Mouse (Mus musculus): Measurements from ENCODE around the gene Tceanc. TPM values are rescaled to one million over a fixed set of nuclear protein-coding genes. Genes with fewer than 3 reads are reported as not detected.

The Tceanc gene
- total and polyA plus RNA-seq, 2 experiments, result 0.34 to 1.6 TPM

- Histone ChIP-seq H3K4me3 (ENCODE audit: insufficient read depth, low read depth, low read length) (peak overlapping the region; percentile 100), H3K27ac (replicated peaks; ENCODE audit: insufficient read depth, low read depth, low read length) (peak overlapping the region; percentile 99), H3K9ac (ENCODE audit: low read depth, low read length) (peak overlapping the region; percentile 93), H3K36me3 (ENCODE audit: control insufficient read depth, insufficient read depth, low read length) (no peaks in the 10 kb centered on the region), H3K79me2 (ENCODE audit: control insufficient read depth, insufficient read depth, low read length) (no peaks in the 10 kb centered on the region), H3K27me3 (ENCODE audit: control insufficient read depth, insufficient read depth, low read length) (no peaks in the 10 kb centered on the region), H3K4me1 (ENCODE audit: control insufficient read depth, insufficient read depth, low read length) (no peaks in the 10 kb centered on the region)
- peak; percentile 84 for DNase-seq (ENCODE audit: extremely low read depth, low read depth, low spot score)
- under 1% methylated on average over 59 of the region's 65 CpGs for WGBS
- TF ChIP-seq POLR2A (IDR thresholded peaks at IDR 0.05; ENCODE audit: extremely low read depth, insufficient read depth, low read length), result peak; percentile 29; the same call in 1 of the 2 replicates
- 0 out of 2 replicates have a peak, but pooled peaks have one; percentile 4 for TF ChIP-seq CTCF (IDR thresholded peaks at IDR 0.05; ENCODE audit: low read depth, low read length)
These were observed 8.3 kb downstream of the Tceanc start for GRCm38 (mm10) chrX:166509761-166510738.

- H3K36me3 ChIP-seq (ENCODE audit: control insufficient read depth, insufficient read depth, low read length), result no peaks in the 10 kb centered on the region; the same call in 1 of the 2 replicates
- no peaks in the 10 kb centered on the region for H3K79me2 ChIP-seq (ENCODE audit: control insufficient read depth, insufficient read depth, low read length)
- H3K9ac ChIP-seq (ENCODE audit: low read depth, low read length), result no peak overlapping the region
- 64% methylated on average over 2 of the region's 2 CpGs for WGBS
- no peaks in the 10 kb centered on the region for H3K27me3 ChIP-seq (ENCODE audit: control insufficient read depth, insufficient read depth, low read length)
- no peak overlapping the region for H3K27ac ChIP-seq (replicated peaks; ENCODE audit: insufficient read depth, low read depth, low read length)
- no peaks in the 10 kb centered on the region for H3K4me1 ChIP-seq (ENCODE audit: control insufficient read depth, insufficient read depth, low read length)
- H3K4me3 ChIP-seq (ENCODE audit: insufficient read depth, low read depth, low read length), result no peak overlapping the region
- no peak for TF ChIP-seq CTCF (IDR thresholded peaks at IDR 0.05; ENCODE audit: low read depth, low read length)
- no peak for TF ChIP-seq POLR2A (IDR thresholded peaks at IDR 0.05; ENCODE audit: extremely low read depth, insufficient read depth, low read length)
- no peak for DNase-seq (ENCODE audit: extremely low read depth, low read depth, low spot score)
These were observed 13.9 kb downstream of the Tceanc start for GRCm38 (mm10) chrX:166504421-166504820.

- H3K4me3 ChIP-seq (ENCODE audit: insufficient read depth, low read depth, low read length), result no peak overlapping the region
- no peaks in the 10 kb centered on the region for H3K27me3 ChIP-seq (ENCODE audit: control insufficient read depth, insufficient read depth, low read length)
- no peaks in the 10 kb centered on the region for H3K79me2 ChIP-seq (ENCODE audit: control insufficient read depth, insufficient read depth, low read length)
- H3K36me3 ChIP-seq (ENCODE audit: control insufficient read depth, insufficient read depth, low read length), result no peaks in the 10 kb centered on the region; the same call in 1 of the 2 replicates
- no peaks in the 10 kb centered on the region for H3K4me1 ChIP-seq (ENCODE audit: control insufficient read depth, insufficient read depth, low read length)
- TF ChIP-seq CTCF (IDR thresholded peaks at IDR 0.05; ENCODE audit: low read depth, low read length) (no peak), POLR2A (IDR thresholded peaks at IDR 0.05; ENCODE audit: extremely low read depth, insufficient read depth, low read length) (no peak)
- no peak overlapping the region for H3K27ac ChIP-seq (replicated peaks; ENCODE audit: insufficient read depth, low read depth, low read length)
- WGBS, result 70% methylated on average over 1 of the region's 1 CpGs
- no peak for DNase-seq (ENCODE audit: extremely low read depth, low read depth, low spot score)
- H3K9ac ChIP-seq (ENCODE audit: low read depth, low read length), result no peak overlapping the region
These were observed 18.7 kb downstream of the Tceanc start for GRCm38 (mm10) chrX:166499496-166500190.

- H3K36me3 ChIP-seq (ENCODE audit: control insufficient read depth, insufficient read depth, low read length), result no peaks in the 10 kb centered on the region; the same call in 1 of the 2 replicates
- no peak for TF ChIP-seq CTCF (IDR thresholded peaks at IDR 0.05; ENCODE audit: low read depth, low read length)
- no peak for TF ChIP-seq POLR2A (IDR thresholded peaks at IDR 0.05; ENCODE audit: extremely low read depth, insufficient read depth, low read length)
- 78% methylated on average over 4 of the region's 4 CpGs for WGBS
These were observed 20.6 kb downstream of the Tceanc start for GRCm38 (mm10) chrX:166497771-166498170.

GRCm38 (mm10) chrX:166495052-166495451, 23.3 kb downstream of the Tceanc start:
- H3K27ac ChIP-seq (replicated peaks; ENCODE audit: insufficient read depth, low read depth, low read length), result no peak overlapping the region
- H3K36me3 ChIP-seq (ENCODE audit: control insufficient read depth, insufficient read depth, low read length), result no peaks in the 10 kb centered on the region
- WGBS, result 96% methylated on average over 2 of the region's 2 CpGs
- H3K4me1 ChIP-seq (ENCODE audit: control insufficient read depth, insufficient read depth, low read length), result no peaks in the 10 kb centered on the region
- TF ChIP-seq CTCF (IDR thresholded peaks at IDR 0.05; ENCODE audit: low read depth, low read length) (no peak), POLR2A (IDR thresholded peaks at IDR 0.05; ENCODE audit: extremely low read depth, insufficient read depth, low read length) (no peak)
- no peaks in the 10 kb centered on the region for H3K27me3 ChIP-seq (ENCODE audit: control insufficient read depth, insufficient read depth, low read length)
- no peak overlapping the region for H3K4me3 ChIP-seq (ENCODE audit: insufficient read depth, low read depth, low read length)
- no peaks in the 10 kb centered on the region for H3K79me2 ChIP-seq (ENCODE audit: control insufficient read depth, insufficient read depth, low read length)
- no peak for DNase-seq (ENCODE audit: extremely low read depth, low read depth, low spot score)
- no peak overlapping the region for H3K9ac ChIP-seq (ENCODE audit: low read depth, low read length)

More at GRCm38 (mm10) chrX:166497771-166498170, 20.6 kb downstream of the Tceanc start:
- Histone ChIP-seq H3K27me3 (ENCODE audit: control insufficient read depth, insufficient read depth, low read length) (no peaks in the 10 kb centered on the region), H3K79me2 (ENCODE audit: control insufficient read depth, insufficient read depth, low read length) (no peaks in the 10 kb centered on the region), H3K27ac (replicated peaks; ENCODE audit: insufficient read depth, low read depth, low read length) (no peak overlapping the region), H3K4me3 (ENCODE audit: insufficient read depth, low read depth, low read length) (no peak overlapping the region), H3K4me1 (ENCODE audit: control insufficient read depth, insufficient read depth, low read length) (no peaks in the 10 kb centered on the region), H3K9ac (ENCODE audit: low read depth, low read length) (no peak overlapping the region)
- DNase-seq (ENCODE audit: extremely low read depth, low read depth, low spot score), result no peak
